Mouse (Mus musculus) heart, embryonic 16.5 days (tissue): ENCODE measurements around the gene Tmem231. TPM values are rescaled to one million over a fixed set of nuclear protein-coding genes. Genes with fewer than 3 reads are reported as not detected.

Experiments
- ATAC-seq: fragments of 200-750 bp; cut with Nextera tagmentation; replicated peaks from 2 replicates; pipeline ENCODE4 v1.8.0; 2017; ENCODE audit warnings: moderate number of reproducible peaks; ENCODE audit not compliant: insufficient read depth, low FRiP score; ENCODE audit errors: extremely low read depth
- H3K27ac ChIP-seq: fragments of 300-500 bp; sonication (generic); 2 replicates; pipeline ENCODE4 v1.5.1; 2014; ENCODE audit warnings: mild to moderate bottlenecking, low read length, control low read depth, moderate library complexity
- H3K27me3 ChIP-seq: fragments of 300-500 bp; sonication (generic); 2 replicates; pipeline ENCODE4 v1.6.1; 2014; ENCODE audit warnings: low read length, mixed read lengths; ENCODE audit not compliant: control insufficient read depth, insufficient read depth
- H3K36me3 ChIP-seq: fragments of 300-500 bp; sonication (generic); 2 replicates; pipeline ENCODE4 v1.6.1; 2014; ENCODE audit not compliant: control insufficient read depth, insufficient read depth
- H3K4me1 ChIP-seq: fragments of 300-500 bp; sonication (generic); 2 replicates; pipeline ENCODE4 v1.6.1; 2014; ENCODE audit warnings: low read length, mixed read lengths; ENCODE audit not compliant: control insufficient read depth, insufficient read depth
- H3K4me2 ChIP-seq: fragments of 300-500 bp; sonication (generic); 2 replicates; pipeline ENCODE4 v1.6.1; 2014; ENCODE audit warnings: low read depth, mild to moderate bottlenecking, control low read depth, low read length
- H3K4me3 ChIP-seq: fragments of 300-500 bp; sonication (generic); 2 replicates; pipeline ENCODE4 v1.5.1; 2014; ENCODE audit warnings: mild to moderate bottlenecking, control low read depth, low read length
- H3K9ac ChIP-seq: fragments of 300-500 bp; sonication (generic); 2 replicates; pipeline ENCODE4 v1.6.1; 2014; ENCODE audit warnings: low read length, control low read depth
- H3K9me3 ChIP-seq: fragments of 300-500 bp; sonication (generic); replicated peaks from 2 replicates; pipeline ENCODE4 v1.6.1; 2016; ENCODE audit warnings: low read length; ENCODE audit not compliant: control insufficient read depth
- WGBS: fragments of 180-500 bp; shearing (Covaris S2); extraction: QIAGEN DNeasy Blood & Tissue Kit; methylation state at CpG from one replicate; pipeline ENCODE4 v1.1.7; 2014; 5-methylcytosine and 5-hydroxymethylcytosine counted together
- polyA plus RNA-seq: library from polyadenylated mRNA; unstranded; fragments of >200 nt; fragmentation: Nextera tagmentation; extraction: Ambion mirVana; gene quantifications from 2 replicates; pipeline ENCODE4 v1.2.1, GENCODE M21; 2015

The Tmem231 gene
- polyA plus RNA-seq: 4.4 and 4.7 TPM in 2 replicates

DNA sequence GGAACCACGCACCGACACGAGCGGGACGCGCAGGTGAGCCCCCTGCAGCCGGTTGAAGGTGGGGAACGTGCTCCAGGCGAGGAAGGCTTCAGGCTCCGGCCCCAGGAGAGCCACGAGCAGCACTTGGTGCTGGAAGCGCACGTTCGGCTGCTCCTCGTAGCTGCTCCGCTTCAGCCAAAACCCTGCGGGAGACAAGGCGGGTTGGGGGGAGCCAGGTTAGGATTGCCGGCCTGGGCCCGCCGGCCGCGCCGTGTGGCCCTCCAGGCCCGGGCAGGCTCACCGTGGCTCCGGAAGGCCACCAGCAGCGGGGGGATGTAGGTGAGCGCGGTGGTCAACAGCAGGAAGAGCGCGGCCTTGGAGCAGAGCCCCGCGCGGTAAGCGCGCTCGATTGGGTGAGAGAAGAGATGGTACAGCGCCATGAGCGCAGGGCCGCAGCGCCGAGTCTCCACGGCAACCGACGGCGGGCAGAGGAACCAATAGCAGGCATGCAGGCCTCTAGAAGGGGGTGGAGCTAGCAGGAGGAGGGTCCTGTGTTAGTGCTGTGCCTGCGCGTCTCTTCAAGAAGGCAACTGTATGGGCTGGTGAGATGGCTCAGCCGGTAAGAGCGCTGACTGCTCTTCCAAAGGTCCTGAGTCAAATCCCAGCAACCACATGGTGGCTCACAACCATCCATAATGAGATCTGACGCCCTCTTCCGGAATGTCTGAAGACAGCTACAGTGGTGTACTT, at the start of gene Tmem231:
Tmem231 (minus strand) TSS at position 534 of the 729 bp plus-strand sequence.
- no peaks in the 10 kb centered on the region for H3K27me3 ChIP-seq
- H3K4me2 ChIP-seq: peak within 1 kb of the TSS; percentile 82
- H3K9me3 ChIP-seq: no peaks in the 10 kb centered on the region
- no peak within 1 kb of the TSS for H3K27ac ChIP-seq
- peak within 1 kb of the TSS; percentile 72 for H3K9ac ChIP-seq
- ATAC-seq: peak; percentile 100
- H3K4me1 ChIP-seq: no peaks in the 10 kb centered on the region; the same call in 1 of the 2 replicates
- peak within 1 kb of the TSS; percentile 65 for H3K4me3 ChIP-seq
- under 1% methylated on average over 53 of the region's 53 CpGs for WGBS
- no peaks in the 10 kb centered on the region for H3K36me3 ChIP-seq

- no peak overlapping the region for H3K27ac ChIP-seq
- no peaks in the 10 kb centered on the region for H3K9me3 ChIP-seq
- no peak overlapping the region for H3K4me2 ChIP-seq
- H3K4me3 ChIP-seq: no peak overlapping the region
- 72% methylated on average over 7 of the region's 7 CpGs for whole genome bisulfite sequencing
- no peak for ATAC-seq
- peaks cover 7% of the 10 kb centered on the region; the same call in 1 of the 2 replicates for H3K36me3 ChIP-seq
- no peaks in the 10 kb centered on the region; the same call in 1 of the 2 replicates for H3K4me1 ChIP-seq
- H3K9ac ChIP-seq: no peak overlapping the region
- H3K27me3 ChIP-seq: no peaks in the 10 kb centered on the region
These were observed 48.4 kb upstream of the Tmem231 start for GRCm38 (mm10) chr8:111982116-111982515.

DNA sequence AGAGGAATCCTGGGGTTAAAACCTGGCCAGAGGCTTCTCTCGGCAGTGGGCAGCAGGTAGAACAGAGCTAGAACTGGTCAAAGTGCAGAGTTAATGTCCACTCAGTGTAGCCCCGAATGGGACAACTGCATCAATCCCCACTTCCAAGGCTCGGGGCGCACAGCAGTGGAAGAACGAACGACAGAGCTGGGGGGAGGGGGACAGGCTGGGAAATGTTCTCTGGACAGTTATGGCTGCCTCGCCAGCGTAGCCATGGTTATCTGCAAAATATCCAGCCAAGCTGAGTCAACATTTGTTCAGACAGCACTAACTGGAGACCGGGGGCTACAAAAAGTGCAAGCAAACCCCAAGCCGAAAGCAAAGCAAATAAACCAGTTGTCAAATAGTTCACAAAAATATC, 44.5 kb upstream of the Tmem231 start:
- Histone ChIP-seq H3K36me3 (peaks cover 11% of the 10 kb centered on the region), H3K4me3 (no peak overlapping the region), H3K4me1 (no peaks in the 10 kb centered on the region), H3K27ac (no peak overlapping the region), H3K27me3 (no peaks in the 10 kb centered on the region), H3K9me3 (peaks cover 3% of the 10 kb centered on the region; the same call in 1 of the 2 replicates), H3K9ac (no peak overlapping the region), H3K4me2 (no peak overlapping the region)
- ATAC-seq: no peak
- WGBS: 79% methylated on average over 10 of the region's 10 CpGs

GRCm38 (mm10) chr8:111976326-111976725, 42.6 kb upstream of the Tmem231 start:
- Histone ChIP-seq H3K4me1 (no peaks in the 10 kb centered on the region), H3K27ac (no peak overlapping the region), H3K9ac (no peak overlapping the region), H3K9me3 (peaks cover 3% of the 10 kb centered on the region; the same call in 1 of the 2 replicates), H3K4me2 (no peak overlapping the region), H3K27me3 (no peaks in the 10 kb centered on the region), H3K4me3 (no peak overlapping the region), H3K36me3 (peaks cover 11% of the 10 kb centered on the region)
- WGBS: 72% methylated on average over 2 of the region's 2 CpGs
- peak; percentile 58; the same call in 1 of the 2 replicates for ATAC-seq

DNA sequence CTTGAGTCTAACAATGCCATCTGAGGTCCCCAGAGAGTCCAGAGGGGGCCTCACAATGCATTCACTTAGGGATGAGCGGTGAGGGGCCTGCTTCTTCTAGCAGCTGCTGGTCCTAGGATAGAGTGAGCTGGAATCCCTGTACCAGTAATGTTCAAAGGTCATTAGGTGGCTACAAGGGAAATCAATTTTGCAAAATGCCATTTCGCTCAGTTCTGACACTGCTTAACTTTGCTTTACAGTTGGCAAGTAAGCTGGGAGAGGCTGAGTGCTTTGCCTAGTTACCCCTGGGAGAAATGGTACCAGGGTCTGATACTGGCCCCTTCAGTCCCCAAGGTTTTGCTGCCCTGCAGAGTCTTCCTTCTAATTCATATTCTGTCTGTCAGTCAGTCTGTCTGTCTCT, 42.0 kb upstream of the Tmem231 start:
- WGBS: 96% methylated on average over 2 of the region's 2 CpGs

DNA sequence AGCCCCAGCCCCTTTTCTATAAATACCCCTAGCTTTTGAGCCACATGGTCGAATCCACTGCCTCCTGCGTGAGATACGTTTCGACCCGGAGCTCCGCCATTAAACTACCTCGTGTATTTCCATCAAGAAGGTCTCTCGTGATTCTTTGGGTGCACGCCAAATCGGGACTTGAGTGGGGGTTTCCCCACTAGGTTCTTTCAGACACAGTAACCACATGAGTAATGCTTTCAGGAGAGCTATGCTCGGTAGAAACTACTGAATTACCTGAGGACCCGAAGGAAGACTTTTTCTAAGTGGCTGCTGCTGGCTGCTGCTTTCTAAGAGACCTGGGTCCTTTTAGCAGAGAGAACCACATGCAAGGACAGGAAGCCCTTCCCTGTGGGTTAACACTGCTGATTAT, 40.5 kb upstream of the Tmem231 start:
- ATAC-seq: no peak
- H3K4me1 ChIP-seq: no peaks in the 10 kb centered on the region

More for the DNA sequence above, 42.0 kb upstream of the Tmem231 start:
- no peaks in the 10 kb centered on the region for H3K4me1 ChIP-seq
- H3K9me3 ChIP-seq: peaks cover 3% of the 10 kb centered on the region; the same call in 1 of the 2 replicates
- H3K36me3 ChIP-seq: peaks cover 11% of the 10 kb centered on the region
- no peak overlapping the region for H3K27ac ChIP-seq
- H3K4me2 ChIP-seq: no peak overlapping the region
- H3K27me3 ChIP-seq: no peaks in the 10 kb centered on the region
- H3K9ac ChIP-seq: no peak overlapping the region
- H3K4me3 ChIP-seq: no peak overlapping the region
- ATAC-seq: no peak

DNA sequence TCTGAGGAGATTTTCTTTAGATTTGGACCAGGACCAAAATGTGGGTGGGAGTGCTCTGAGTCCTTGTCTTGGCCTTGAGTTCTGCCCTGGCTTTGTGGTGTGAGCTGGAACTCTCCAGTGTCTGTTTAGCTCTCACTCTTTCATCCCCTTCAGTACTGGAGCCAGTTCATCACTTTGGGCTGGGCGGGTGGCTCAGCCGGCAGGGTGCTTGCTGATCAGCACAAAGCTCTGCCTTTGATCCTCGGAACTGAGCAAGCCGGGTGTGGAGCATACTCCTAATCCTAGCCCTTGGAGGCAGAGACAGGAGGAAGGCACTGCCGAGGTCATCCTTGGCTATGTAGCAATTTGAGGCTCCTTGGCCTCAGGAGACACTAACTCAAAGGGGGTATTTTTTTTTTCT, 35.3 kb upstream of the Tmem231 start:
- Histone ChIP-seq H3K4me2 (no peak overlapping the region), H3K27ac (no peak overlapping the region), H3K9me3 (no peaks in the 10 kb centered on the region), H3K36me3 (peaks cover 9% of the 10 kb centered on the region), H3K9ac (no peak overlapping the region), H3K4me3 (no peak overlapping the region), H3K27me3 (no peaks in the 10 kb centered on the region), H3K4me1 (no peaks in the 10 kb centered on the region)
- 48% methylated on average over 5 of the region's 5 CpGs for WGBS
- no peak for ATAC-seq

More for the DNA sequence above, 40.5 kb upstream of the Tmem231 start:
- H3K9ac ChIP-seq: no peak overlapping the region
- H3K4me3 ChIP-seq: no peak overlapping the region
- 96% methylated on average over 12 of the region's 12 CpGs for WGBS
- peaks cover 11% of the 10 kb centered on the region for H3K36me3 ChIP-seq
- H3K9me3 ChIP-seq: peaks cover 3% of the 10 kb centered on the region; the same call in 1 of the 2 replicates
- no peak overlapping the region for H3K27ac ChIP-seq
- H3K27me3 ChIP-seq: no peaks in the 10 kb centered on the region
- H3K4me2 ChIP-seq: no peak overlapping the region

GRCm38 (mm10) chr8:111968541-111968940, 34.9 kb upstream of the Tmem231 start:
- no peaks in the 10 kb centered on the region for H3K4me1 ChIP-seq
- no peak overlapping the region for H3K9ac ChIP-seq
- peaks cover 8% of the 10 kb centered on the region for H3K36me3 ChIP-seq
- 86% methylated on average over 10 of the region's 10 CpGs for WGBS
- no peaks in the 10 kb centered on the region for H3K9me3 ChIP-seq
- H3K4me2 ChIP-seq: no peak overlapping the region
- no peak overlapping the region for H3K4me3 ChIP-seq
- ATAC-seq: no peak
- H3K27me3 ChIP-seq: no peaks in the 10 kb centered on the region
- no peak overlapping the region for H3K27ac ChIP-seq

GRCm38 (mm10) chr8:111967246-111967870, 33.7 kb upstream of the Tmem231 start:
- no peaks in the 10 kb centered on the region for H3K9me3 ChIP-seq
- 0 out of 2 replicates have a peak, but pooled peaks cover 3% of the 10 kb centered on the region for H3K36me3 ChIP-seq
- H3K4me1 ChIP-seq: peaks cover 11% of the 10 kb centered on the region
- no peak overlapping the region for H3K4me3 ChIP-seq
- no peak overlapping the region for H3K9ac ChIP-seq
- H3K27me3 ChIP-seq: no peaks in the 10 kb centered on the region
- ATAC-seq: no peak
- H3K27ac ChIP-seq: no peak overlapping the region
- WGBS: 70% methylated on average over 5 of the region's 5 CpGs
- H3K4me2 ChIP-seq: no peak overlapping the region
